Mouse (Mus musculus): ENCODE results near the gene Il31ra. TPM values are rescaled to one million over a fixed set of nuclear protein-coding genes. Genes with fewer than 3 reads are reported as not detected.
A peak's percentile ranks its signal among the peaks of the same experiment; 100 is the strongest.

The Il31ra gene
- polyA plus RNA-seq, 1 experiment: 0.22 TPM

DNA sequence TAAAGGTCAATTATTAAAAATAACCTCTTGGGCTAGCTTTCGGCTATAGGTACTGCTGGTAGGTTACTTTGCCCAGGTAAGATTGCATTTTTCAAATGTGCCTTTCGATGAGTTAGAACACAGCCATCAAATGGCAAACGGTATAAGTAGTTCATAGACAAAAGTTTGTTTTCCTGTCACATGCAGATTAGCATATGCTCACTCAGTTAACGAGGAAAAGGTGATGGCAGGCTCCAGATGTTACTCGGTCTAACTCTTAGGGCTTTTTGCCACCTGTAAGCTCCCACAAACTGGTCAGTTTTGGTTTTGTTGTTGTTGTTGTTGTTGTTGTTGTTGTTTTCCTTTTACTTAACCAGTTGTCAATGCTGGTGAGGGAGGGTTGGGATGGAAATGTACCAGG is 85.7 kb downstream of the Il31ra start:
- peaks cover 24% of the 10 kb centered on the region for H3K4me1 ChIP-seq (replicated peaks; ENCODE audit: control insufficient read depth, insufficient read depth, low read length)
- TF ChIP-seq CTCF (IDR thresholded peaks at IDR 0.05; ENCODE audit: borderline replicate concordance, control insufficient read depth, extremely low read depth, insufficient read depth, low read length, poor library complexity): no peak
- TF ChIP-seq POLR2A (IDR thresholded peaks at IDR 0.05; ENCODE audit: control insufficient read depth, extremely low read depth, insufficient read depth, low read length, poor library complexity): no peak
- no peak for DNase-seq

DNA sequence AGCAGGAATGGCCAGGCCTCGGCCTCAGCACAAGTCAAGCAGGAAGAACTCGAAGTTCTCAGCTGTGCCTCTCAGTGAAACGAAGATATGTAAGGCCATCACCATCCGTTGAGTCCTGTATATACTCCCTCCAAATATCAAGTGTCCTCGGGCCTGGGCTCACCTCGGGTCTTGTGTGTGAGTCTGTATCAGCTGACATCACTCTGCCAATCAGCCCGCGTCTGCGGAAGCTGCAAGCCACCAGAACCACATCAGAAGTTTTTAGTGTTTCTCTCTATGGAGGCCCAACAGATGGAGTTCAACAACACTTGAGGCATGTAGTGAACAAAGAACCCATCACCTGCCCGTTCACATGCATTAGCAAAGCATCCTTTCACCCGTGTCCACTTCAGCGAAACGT is 86.5 kb downstream of the Il31ra start:
- peaks cover 24% of the 10 kb centered on the region for H3K4me1 ChIP-seq (replicated peaks; ENCODE audit: control insufficient read depth, insufficient read depth, low read length)
- DNase-seq: peak; percentile 62

More for the DNA sequence above, 85.7 kb downstream of the Il31ra start:
- peaks cover 34% of the 10 kb centered on the region for H3K36me3 ChIP-seq (ENCODE audit: control insufficient read depth, insufficient read depth, low read length)
- no peak overlapping the region for H3K4me3 ChIP-seq (ENCODE audit: control insufficient read depth, insufficient read depth, low read length)
- WGBS: 37% methylated on average over 5 of the region's 5 CpGs
- H3K27ac ChIP-seq (ENCODE audit: control insufficient read depth, insufficient read depth, low read length): peak overlapping the region; percentile 83
- H3K27me3 ChIP-seq (ENCODE audit: control insufficient read depth, insufficient read depth, low read length): no peaks in the 10 kb centered on the region

DNA sequence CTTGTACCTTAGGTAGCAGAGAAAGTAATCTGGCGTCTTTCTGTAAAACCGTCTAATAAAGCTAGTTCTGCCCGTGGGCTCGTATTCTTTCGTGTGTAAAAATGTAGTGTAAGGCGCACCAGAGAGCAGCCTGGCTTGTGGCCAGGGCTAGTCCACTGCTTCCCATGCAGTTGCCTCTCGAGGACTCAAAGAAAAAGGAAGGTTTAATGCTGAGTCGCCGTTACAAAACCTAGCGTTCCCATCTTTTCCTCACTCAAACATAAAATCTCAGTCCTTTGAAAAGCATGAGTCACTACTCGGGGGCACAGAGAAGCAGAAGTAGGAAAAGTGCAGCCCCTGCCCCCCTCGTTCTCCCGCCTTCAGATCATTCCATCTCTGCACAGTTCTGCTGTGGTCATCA is 87.4 kb downstream of the Il31ra start:
- Histone ChIP-seq H3K27ac (ENCODE audit: control insufficient read depth, insufficient read depth, low read length) (no peak overlapping the region), H3K36me3 (ENCODE audit: control insufficient read depth, insufficient read depth, low read length) (peaks cover 48% of the 10 kb centered on the region), H3K4me1 (replicated peaks; ENCODE audit: control insufficient read depth, insufficient read depth, low read length) (peaks cover 22% of the 10 kb centered on the region), H3K27me3 (ENCODE audit: control insufficient read depth, insufficient read depth, low read length) (no peaks in the 10 kb centered on the region), H3K4me3 (ENCODE audit: control insufficient read depth, insufficient read depth, low read length) (no peak overlapping the region)
- no peak for DNase-seq
- no peak for TF ChIP-seq CTCF (IDR thresholded peaks at IDR 0.05; ENCODE audit: borderline replicate concordance, control insufficient read depth, extremely low read depth, insufficient read depth, low read length, poor library complexity)
- TF ChIP-seq POLR2A (IDR thresholded peaks at IDR 0.05; ENCODE audit: control insufficient read depth, extremely low read depth, insufficient read depth, low read length, poor library complexity): no peak
- 85% methylated on average over 13 of the region's 13 CpGs for WGBS

More for the DNA sequence above, 86.5 kb downstream of the Il31ra start:
- no peaks in the 10 kb centered on the region for H3K27me3 ChIP-seq (ENCODE audit: control insufficient read depth, insufficient read depth, low read length)
- 13% methylated on average over 13 of the region's 13 CpGs for WGBS
- H3K27ac ChIP-seq (ENCODE audit: control insufficient read depth, insufficient read depth, low read length): peak overlapping the region; percentile 56
- peaks cover 42% of the 10 kb centered on the region for H3K36me3 ChIP-seq (ENCODE audit: control insufficient read depth, insufficient read depth, low read length)
- TF ChIP-seq POLR2A (IDR thresholded peaks at IDR 0.05; ENCODE audit: control insufficient read depth, extremely low read depth, insufficient read depth, low read length, poor library complexity) (no peak), CTCF (IDR thresholded peaks at IDR 0.05; ENCODE audit: borderline replicate concordance, control insufficient read depth, extremely low read depth, insufficient read depth, low read length, poor library complexity) (no peak)
- H3K4me3 ChIP-seq (ENCODE audit: control insufficient read depth, insufficient read depth, low read length): no peak overlapping the region

DNA sequence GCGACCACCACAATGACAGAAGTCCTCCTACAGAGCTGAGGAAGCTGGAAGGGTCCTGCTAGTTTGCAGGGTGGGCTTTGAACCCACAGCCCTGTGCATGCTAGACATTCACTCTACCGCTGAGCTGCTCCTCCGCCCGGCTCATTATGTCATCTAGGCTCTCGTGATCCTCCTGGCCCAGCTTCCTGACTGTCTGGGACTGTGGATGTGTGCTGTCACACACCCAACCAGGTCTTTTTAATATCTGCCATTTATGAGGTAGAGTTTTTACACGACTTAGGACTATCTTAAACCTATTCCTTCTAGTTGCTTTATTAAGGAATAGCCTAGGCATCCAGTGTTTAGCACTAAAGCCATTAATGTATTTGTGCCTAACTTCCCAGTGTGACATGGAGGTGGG is 88.7 kb downstream of the Il31ra start:
- Histone ChIP-seq H3K36me3 (ENCODE audit: control insufficient read depth, insufficient read depth, low read length) (peaks cover 61% of the 10 kb centered on the region), H3K4me3 (ENCODE audit: control insufficient read depth, insufficient read depth, low read length) (no peak overlapping the region), H3K4me1 (replicated peaks; ENCODE audit: control insufficient read depth, insufficient read depth, low read length) (peaks cover 17% of the 10 kb centered on the region), H3K27ac (ENCODE audit: control insufficient read depth, insufficient read depth, low read length) (no peak overlapping the region), H3K27me3 (ENCODE audit: control insufficient read depth, insufficient read depth, low read length) (no peaks in the 10 kb centered on the region)
- TF ChIP-seq CTCF (IDR thresholded peaks at IDR 0.05; ENCODE audit: borderline replicate concordance, control insufficient read depth, extremely low read depth, insufficient read depth, low read length, poor library complexity) (no peak), POLR2A (IDR thresholded peaks at IDR 0.05; ENCODE audit: control insufficient read depth, extremely low read depth, insufficient read depth, low read length, poor library complexity) (no peak)
- WGBS: 98% methylated on average over 6 of the region's 6 CpGs
- DNase-seq: no peak

DNA sequence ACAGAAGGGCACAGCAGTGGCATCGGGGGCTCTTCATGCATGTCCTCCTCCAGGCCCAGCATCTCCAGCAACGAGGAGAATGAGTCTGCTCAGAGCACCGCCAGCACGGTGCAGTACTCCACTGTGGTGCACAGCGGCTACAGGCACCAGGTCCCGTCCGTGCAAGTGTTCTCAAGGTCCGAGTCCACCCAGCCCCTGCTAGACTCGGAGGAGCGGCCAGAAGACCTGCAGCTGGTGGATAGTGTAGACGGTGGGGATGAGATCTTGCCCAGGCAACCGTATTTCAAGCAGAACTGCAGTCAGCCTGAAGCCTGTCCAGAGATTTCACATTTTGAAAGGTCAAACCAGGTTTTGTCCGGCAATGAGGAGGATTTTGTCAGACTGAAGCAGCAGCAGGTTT is 90.3 kb downstream of the Il31ra start:
- peaks cover 16% of the 10 kb centered on the region for H3K4me1 ChIP-seq (replicated peaks; ENCODE audit: control insufficient read depth, insufficient read depth, low read length)
- no peak overlapping the region for H3K27ac ChIP-seq (ENCODE audit: control insufficient read depth, insufficient read depth, low read length)
- WGBS: 97% methylated on average over 13 of the region's 13 CpGs
- H3K27me3 ChIP-seq (ENCODE audit: control insufficient read depth, insufficient read depth, low read length): no peaks in the 10 kb centered on the region
- DNase-seq: no peak
- TF ChIP-seq POLR2A (IDR thresholded peaks at IDR 0.05; ENCODE audit: control insufficient read depth, extremely low read depth, insufficient read depth, low read length, poor library complexity) (no peak), CTCF (IDR thresholded peaks at IDR 0.05; ENCODE audit: borderline replicate concordance, control insufficient read depth, extremely low read depth, insufficient read depth, low read length, poor library complexity) (no peak)
- H3K4me3 ChIP-seq (ENCODE audit: control insufficient read depth, insufficient read depth, low read length): no peak overlapping the region
- peaks cover 77% of the 10 kb centered on the region for H3K36me3 ChIP-seq (ENCODE audit: control insufficient read depth, insufficient read depth, low read length)

DNA sequence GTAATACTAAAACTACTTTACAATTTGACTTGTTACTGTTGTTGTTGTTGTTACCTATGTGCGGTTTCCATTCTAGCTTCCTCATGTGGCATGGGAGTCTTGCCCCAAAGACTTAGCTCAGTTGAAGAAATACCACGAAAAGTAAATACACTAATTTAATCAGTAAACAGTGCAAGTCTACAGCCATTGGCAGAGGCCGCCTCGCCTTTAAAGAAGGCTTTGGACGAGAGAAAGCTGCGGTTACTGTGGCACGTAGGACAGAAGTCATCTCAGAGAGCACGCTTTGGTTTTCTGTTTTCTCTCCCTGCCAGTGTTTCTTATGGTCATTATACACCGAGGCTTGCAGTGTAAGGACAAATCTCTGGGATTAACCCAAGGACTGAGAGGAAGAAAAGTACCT is 93.7 kb downstream of the Il31ra start:
- H3K4me1 ChIP-seq (replicated peaks; ENCODE audit: control insufficient read depth, insufficient read depth, low read length): no peaks in the 10 kb centered on the region
- H3K27ac ChIP-seq (ENCODE audit: control insufficient read depth, insufficient read depth, low read length): no peak overlapping the region
- H3K36me3 ChIP-seq (ENCODE audit: control insufficient read depth, insufficient read depth, low read length): peaks cover 93% of the 10 kb centered on the region
- no peak overlapping the region for H3K4me3 ChIP-seq (ENCODE audit: control insufficient read depth, insufficient read depth, low read length)
- H3K27me3 ChIP-seq (ENCODE audit: control insufficient read depth, insufficient read depth, low read length): no peaks in the 10 kb centered on the region
- DNase-seq: no peak
- TF ChIP-seq CTCF (IDR thresholded peaks at IDR 0.05; ENCODE audit: borderline replicate concordance, control insufficient read depth, extremely low read depth, insufficient read depth, low read length, poor library complexity) (no peak), POLR2A (IDR thresholded peaks at IDR 0.05; ENCODE audit: control insufficient read depth, extremely low read depth, insufficient read depth, low read length, poor library complexity) (no peak)
- WGBS: 98% methylated on average over 9 of the region's 9 CpGs

DNA sequence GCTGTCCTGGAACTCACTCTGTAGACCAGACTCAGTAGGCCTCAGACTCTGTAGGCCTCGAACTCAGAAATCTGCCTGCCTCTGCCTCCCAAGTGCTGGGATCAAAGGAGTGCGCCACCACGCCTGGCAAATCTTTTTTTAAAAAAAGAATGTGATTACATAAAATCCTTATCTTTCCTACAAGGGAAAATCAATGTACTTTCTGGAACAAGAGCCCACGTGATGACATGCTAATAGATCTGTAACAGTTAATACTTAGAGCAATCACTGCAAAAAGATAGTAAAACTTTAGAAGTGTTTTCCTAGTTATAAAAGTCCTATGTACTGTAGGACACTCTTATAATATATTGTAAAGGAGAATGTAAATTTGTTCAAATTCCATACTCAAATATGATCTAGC is 94.1 kb downstream of the Il31ra start:
- Histone ChIP-seq H3K4me1 (replicated peaks; ENCODE audit: control insufficient read depth, insufficient read depth, low read length) (no peaks in the 10 kb centered on the region), H3K36me3 (ENCODE audit: control insufficient read depth, insufficient read depth, low read length) (peaks cover 93% of the 10 kb centered on the region), H3K27ac (ENCODE audit: control insufficient read depth, insufficient read depth, low read length) (no peak overlapping the region), H3K27me3 (ENCODE audit: control insufficient read depth, insufficient read depth, low read length) (no peaks in the 10 kb centered on the region), H3K4me3 (ENCODE audit: control insufficient read depth, insufficient read depth, low read length) (no peak overlapping the region)
- WGBS: 96% methylated on average over 4 of the region's 4 CpGs
- TF ChIP-seq CTCF (IDR thresholded peaks at IDR 0.05; ENCODE audit: borderline replicate concordance, control insufficient read depth, extremely low read depth, insufficient read depth, low read length, poor library complexity) (no peak), POLR2A (IDR thresholded peaks at IDR 0.05; ENCODE audit: control insufficient read depth, extremely low read depth, insufficient read depth, low read length, poor library complexity) (no peak)
- DNase-seq: no peak

Measured in thymus, adult 2 months (tissue).